8 mouse cellular contexts compared by ENCODE assay signal in genomic region chr13:63901303-63901713, GRCm38 (mm10).
A peak's percentile ranks its signal among the peaks of the same experiment; 100 is the strongest.
DNase-seq lines count a peak whose midpoint lies in the region; ATAC-seq lines count a peak whose summit lies in the region.

No protein-coding gene starts in this region.

- H3K9me3 ChIP-seq in embryonic facial prominence, embryonic 10.5 days, result no peaks in the 10 kb centered on the region
- no peaks in the 10 kb centered on the region for H3K9me3 ChIP-seq in intestine, embryonic 15.5 days
- H3K9me3 ChIP-seq in limb, embryonic 12.5 days, result no peaks in the 10 kb centered on the region
- no peaks in the 10 kb centered on the region for H3K9me3 ChIP-seq in midbrain, embryonic 14.5 days (ENCODE audit: control insufficient read depth, low read length)
- H3K9me3 ChIP-seq in stomach, embryonic 14.5 days (ENCODE audit: control insufficient read depth, low read depth, low read length), result no peaks in the 10 kb centered on the region

- H3K27me3 ChIP-seq in embryonic facial prominence, embryonic 10.5 days (replicated peaks; ENCODE audit: low read depth, poor library complexity, severe bottlenecking), result peaks cover 37% of the 10 kb centered on the region
- no peaks in the 10 kb centered on the region for H3K27me3 ChIP-seq in intestine, embryonic 15.5 days (replicated peaks)
- H3K27me3 ChIP-seq in limb, embryonic 12.5 days, result 0 out of 2 replicates have a peak, but pooled peaks cover 4% of the 10 kb centered on the region
- peaks cover 25% of the 10 kb centered on the region for H3K27me3 ChIP-seq in midbrain, embryonic 14.5 days (ENCODE audit: control insufficient read depth, insufficient read depth, low read length)
- no peaks in the 10 kb centered on the region for H3K27me3 ChIP-seq in stomach, embryonic 14.5 days (ENCODE audit: control insufficient read depth, insufficient read depth, low read length)

- H3K4me3 ChIP-seq in embryonic facial prominence, embryonic 10.5 days, result peak overlapping the region; percentile 52
- H3K4me3 ChIP-seq in intestine, embryonic 15.5 days (replicated peaks), result peak overlapping the region; percentile 9
- H3K4me3 ChIP-seq in limb, embryonic 12.5 days (replicated peaks), result peak overlapping the region; percentile 29
- peak overlapping the region; percentile 32 for H3K4me3 ChIP-seq in midbrain, embryonic 14.5 days (replicated peaks; ENCODE audit: low read depth, low read length)
- H3K4me3 ChIP-seq in stomach, embryonic 14.5 days (ENCODE audit: low read depth, low read length), result peak overlapping the region; percentile 3; the same call in 1 of the 2 replicates

- peak overlapping the region; percentile 20 for H3K9ac ChIP-seq in intestine, embryonic 15.5 days
- peak overlapping the region; percentile 46; the same call in 1 of the 2 replicates for H3K9ac ChIP-seq in limb, embryonic 12.5 days (replicated peaks)
- peak overlapping the region; percentile 44 for H3K9ac ChIP-seq in midbrain, embryonic 14.5 days (replicated peaks; ENCODE audit: low read length)
- no peak overlapping the region; the same call in 1 of the 2 replicates for H3K9ac ChIP-seq in stomach, embryonic 14.5 days (replicated peaks; ENCODE audit: low read depth, low read length)

- peak; percentile 29 to 50 for DNase-seq in lung, adult 18-20 months
- no peak for DNase-seq in lung, postnatal 25 days (ENCODE audit: low spot score)
- DNase-seq in embryonic facial prominence, embryonic 10.5 days (ENCODE audit: low spot score), result peak; percentile 85
- DNase-seq in gastrocnemius, postnatal 4 days (ENCODE audit: low spot score in 2 of 2), result peak; percentile 52 to 69
- DNase-seq in midbrain, embryonic 14.5 days, result peak; percentile 87

- peaks cover 29% of the 10 kb centered on the region for H3K4me1 ChIP-seq in embryonic facial prominence, embryonic 10.5 days
- peaks cover 19% of the 10 kb centered on the region for H3K4me1 ChIP-seq in intestine, embryonic 15.5 days (replicated peaks)
- peaks cover 21% of the 10 kb centered on the region for H3K4me1 ChIP-seq in limb, embryonic 12.5 days (replicated peaks)
- H3K4me1 ChIP-seq in midbrain, embryonic 14.5 days (ENCODE audit: control insufficient read depth, insufficient read depth, low read length), result peaks cover 17% of the 10 kb centered on the region
- peaks cover 21% of the 10 kb centered on the region for H3K4me1 ChIP-seq in stomach, embryonic 14.5 days (ENCODE audit: control insufficient read depth, insufficient read depth, low read length)

- H3K27ac ChIP-seq in embryonic facial prominence, embryonic 10.5 days (replicated peaks), result peak overlapping the region; percentile 77
- peak overlapping the region; percentile 38 for H3K27ac ChIP-seq in intestine, embryonic 15.5 days
- peak overlapping the region; percentile 81 for H3K27ac ChIP-seq in limb, embryonic 12.5 days
- H3K27ac ChIP-seq in midbrain, embryonic 14.5 days (replicated peaks; ENCODE audit: low read depth, low read length), result peak overlapping the region; percentile 26; the same call in 1 of the 2 replicates
- H3K27ac ChIP-seq in stomach, embryonic 14.5 days (ENCODE audit: low read length), result peak overlapping the region; percentile 52

- peaks cover 6% of the 10 kb centered on the region for H3K36me3 ChIP-seq in embryonic facial prominence, embryonic 10.5 days (replicated peaks)
- no peaks in the 10 kb centered on the region for H3K36me3 ChIP-seq in intestine, embryonic 15.5 days
- peaks cover 12% of the 10 kb centered on the region; the same call in 1 of the 2 replicates for H3K36me3 ChIP-seq in limb, embryonic 12.5 days
- H3K36me3 ChIP-seq in midbrain, embryonic 14.5 days (ENCODE audit: control insufficient read depth, insufficient read depth, low read length), result no peaks in the 10 kb centered on the region
- H3K36me3 ChIP-seq in stomach, embryonic 14.5 days (ENCODE audit: control insufficient read depth, insufficient read depth, low read length), result no peaks in the 10 kb centered on the region; the same call in 1 of the 2 replicates

- peak; percentile 77 for ATAC-seq in intestine, embryonic 15.5 days
- ATAC-seq in limb, embryonic 12.5 days (ENCODE audit: insufficient number of reproducible peaks, insufficient read depth, low FRiP score, low TSS enrichment, low read depth), result peak; percentile 63; the same call in 1 of the 2 replicates
- peak; percentile 78 for ATAC-seq in midbrain, embryonic 14.5 days (ENCODE audit: low FRiP score, low TSS enrichment)
- peak; percentile 67; the same call in 1 of the 2 replicates for ATAC-seq in stomach, embryonic 14.5 days (ENCODE audit: insufficient number of reproducible peaks, insufficient read depth, low FRiP score, low read depth)

- peak overlapping the region; percentile 53 for H3K4me2 ChIP-seq in intestine, embryonic 15.5 days (replicated peaks)
- peak overlapping the region; percentile 80 for H3K4me2 ChIP-seq in limb, embryonic 12.5 days
- peak overlapping the region; percentile 71 for H3K4me2 ChIP-seq in midbrain, embryonic 14.5 days (ENCODE audit: low read length)
- peak overlapping the region; percentile 39 for H3K4me2 ChIP-seq in stomach, embryonic 14.5 days (replicated peaks; ENCODE audit: low read depth, low read length)

- 1% methylated on average over 17 of the region's 17 CpGs for WGBS in embryonic facial prominence, embryonic 10.5 days
- WGBS in intestine, embryonic 15.5 days, result 12% methylated on average over 17 of the region's 17 CpGs
- WGBS in limb, embryonic 12.5 days, result 1% methylated on average over 17 of the region's 17 CpGs
- under 1% methylated on average over 17 of the region's 17 CpGs for WGBS in midbrain, embryonic 14.5 days
- WGBS in stomach, embryonic 14.5 days, result 9% methylated on average over 17 of the region's 17 CpGs

Comparison
In these comparisons a context has a peak if more than half of its experiments do, and no peak if none do; other contexts are left out.
1. H3K27ac ChIP-seq: peak in every context shown above with its lines; median percentile 81 in limb, embryonic 12.5 days; 77 in embryonic facial prominence, embryonic 10.5 days; 52 in stomach, embryonic 14.5 days; 38 in intestine, embryonic 15.5 days; 26 in midbrain, embryonic 14.5 days.